Mouse (Mus musculus): Measurements from ENCODE around the gene Mamdc4. TPM values are rescaled to one million over a fixed set of nuclear protein-coding genes. Genes with fewer than 3 reads are reported as not detected.

The Mamdc4 gene
- polyA plus RNA-seq, 1 experiment from 2014 or later, result 3.1 TPM

Other genes starting within 250 kb of the Mamdc4 start
- gene Man1b1, start 242.5 kb downstream of the Mamdc4 start, polyA plus RNA-seq (2015; fragmentation: Nextera tagmentation; extraction: Ambion mirVana), result 47.8 and 57.4 TPM in 2 replicates
- gene Dpp7, start 218.5 kb downstream of the Mamdc4 start, polyA plus RNA-seq (2015; fragmentation: Nextera tagmentation; extraction: Ambion mirVana), result 15.9 and 18.9 TPM in 2 replicates
- 18.8 and 20.2 TPM in 2 replicates for gene Uap1l1, start 209.2 kb downstream of the Mamdc4 start, polyA plus RNA-seq (2015; fragmentation: Nextera tagmentation; extraction: Ambion mirVana)
- 39.0 and 39.3 TPM in 2 replicates for gene Sapcd2, start 202.5 kb downstream of the Mamdc4 start, polyA plus RNA-seq (2015; fragmentation: Nextera tagmentation; extraction: Ambion mirVana)
- gene Entpd2, start 179.0 kb downstream of the Mamdc4 start, polyA plus RNA-seq (2015; fragmentation: Nextera tagmentation; extraction: Ambion mirVana), result 3.6 and 4.8 TPM in 2 replicates
- gene Npdc1, start 175.5 kb downstream of the Mamdc4 start, polyA plus RNA-seq (2015; fragmentation: Nextera tagmentation; extraction: Ambion mirVana), result 31.6 and 36.5 TPM in 2 replicates
- gene Fut7, start 151.6 kb downstream of the Mamdc4 start, polyA plus RNA-seq (2015; fragmentation: Nextera tagmentation; extraction: Ambion mirVana), result 0.10 and 0.15 TPM in 2 replicates
- gene Abca2, start 146.1 kb downstream of the Mamdc4 start, polyA plus RNA-seq (2015; fragmentation: Nextera tagmentation; extraction: Ambion mirVana), result 4.9 and 5.4 TPM in 2 replicates
- 139 and 180 TPM in 2 replicates for gene Clic3, start 118.0 kb downstream of the Mamdc4 start, polyA plus RNA-seq (2015; fragmentation: Nextera tagmentation; extraction: Ambion mirVana)
- gene Paxx, start 113.8 kb downstream of the Mamdc4 start, polyA plus RNA-seq (2015; fragmentation: Nextera tagmentation; extraction: Ambion mirVana), result 37.9 and 44.8 TPM in 2 replicates
- 10.7 and 16.5 TPM in 2 replicates for gene Ptgds, start 104.8 kb downstream of the Mamdc4 start, polyA plus RNA-seq (2015; fragmentation: Nextera tagmentation; extraction: Ambion mirVana)
- not detected in 2 replicates for gene Lcn12, start 80.9 kb downstream of the Mamdc4 start, polyA plus RNA-seq (2015; fragmentation: Nextera tagmentation; extraction: Ambion mirVana)
- 80.8 and 81.1 TPM in 2 replicates for gene Fbxw5, start 74.1 kb downstream of the Mamdc4 start, polyA plus RNA-seq (2015; fragmentation: Nextera tagmentation; extraction: Ambion mirVana)
- gene C8g, start 73.1 kb downstream of the Mamdc4 start, polyA plus RNA-seq (2015; fragmentation: Nextera tagmentation; extraction: Ambion mirVana), result 6.5 and 7.3 TPM in 2 replicates
- gene Traf2, start 27.9 kb downstream of the Mamdc4 start, polyA plus RNA-seq (2015; fragmentation: Nextera tagmentation; extraction: Ambion mirVana), result 38.2 and 39.1 TPM in 2 replicates
- 319 and 355 TPM in 2 replicates for gene Edf1, start 17.0 kb downstream of the Mamdc4 start, polyA plus RNA-seq (2015; fragmentation: Nextera tagmentation; extraction: Ambion mirVana)
- 164 and 167 TPM in 2 replicates for gene Phpt1, start 379 bp upstream of the Mamdc4 start, polyA plus RNA-seq (2015; fragmentation: Nextera tagmentation; extraction: Ambion mirVana)
- 0.21 TPM in 1 of 2 replicates, not detected in the other for gene Ajm1, start 6.9 kb upstream of the Mamdc4 start, polyA plus RNA-seq (2015; fragmentation: Nextera tagmentation; extraction: Ambion mirVana)
- gene Rabl6, start 33.7 kb upstream of the Mamdc4 start, polyA plus RNA-seq (2015; fragmentation: Nextera tagmentation; extraction: Ambion mirVana), result 60.7 and 61.8 TPM in 2 replicates
- gene Ccdc183, start 42.8 kb upstream of the Mamdc4 start, polyA plus RNA-seq (2015; fragmentation: Nextera tagmentation; extraction: Ambion mirVana), result 0.14 and 0.15 TPM in 2 replicates
- 30.5 and 35.6 TPM in 2 replicates for gene Tmem141, start 47.2 kb upstream of the Mamdc4 start, polyA plus RNA-seq (2015; fragmentation: Nextera tagmentation; extraction: Ambion mirVana)
- 3.5 and 10.6 TPM in 2 replicates for gene Fcna, start 53.2 kb upstream of the Mamdc4 start, polyA plus RNA-seq (2015; fragmentation: Nextera tagmentation; extraction: Ambion mirVana)
- 0.33 TPM in 1 of 2 replicates, not detected in the other for gene Lcn8, start 78.3 kb upstream of the Mamdc4 start, polyA plus RNA-seq (2015; fragmentation: Nextera tagmentation; extraction: Ambion mirVana)
- gene Lcn5, start 83.1 kb upstream of the Mamdc4 start, polyA plus RNA-seq (2015; fragmentation: Nextera tagmentation; extraction: Ambion mirVana), result not detected in 2 replicates
- not detected in 2 replicates for gene Lcn6, start 101.9 kb upstream of the Mamdc4 start, polyA plus RNA-seq (2015; fragmentation: Nextera tagmentation; extraction: Ambion mirVana)
- not detected in 2 replicates for gene Lcn10, start 107.9 kb upstream of the Mamdc4 start, polyA plus RNA-seq (2015; fragmentation: Nextera tagmentation; extraction: Ambion mirVana)
- gene Obp2a, start 125.2 kb upstream of the Mamdc4 start, polyA plus RNA-seq (2015; fragmentation: Nextera tagmentation; extraction: Ambion mirVana), result not detected in 2 replicates
- 60.2 and 63.4 TPM in 2 replicates for gene Bmyc, start 131.9 kb upstream of the Mamdc4 start, polyA plus RNA-seq (2015; fragmentation: Nextera tagmentation; extraction: Ambion mirVana)
- not detected in 2 replicates for gene Obp2b, start 162.2 kb upstream of the Mamdc4 start, polyA plus RNA-seq (2015; fragmentation: Nextera tagmentation; extraction: Ambion mirVana)
- not detected in 2 replicates for gene Lcn3, start 190.7 kb upstream of the Mamdc4 start, polyA plus RNA-seq (2015; fragmentation: Nextera tagmentation; extraction: Ambion mirVana)
- not detected in 2 replicates for gene Lcn11, start 202.2 kb upstream of the Mamdc4 start, polyA plus RNA-seq (2015; fragmentation: Nextera tagmentation; extraction: Ambion mirVana)
- not detected in 2 replicates for gene Gm13539, start 207.4 kb upstream of the Mamdc4 start, polyA plus RNA-seq (2015; fragmentation: Nextera tagmentation; extraction: Ambion mirVana)
- not detected in 2 replicates for gene Glt6d1, start 241.0 kb upstream of the Mamdc4 start, polyA plus RNA-seq (2015; fragmentation: Nextera tagmentation; extraction: Ambion mirVana)
- not detected in 2 replicates for gene Lcn9, start 248.3 kb upstream of the Mamdc4 start, polyA plus RNA-seq (2015; fragmentation: Nextera tagmentation; extraction: Ambion mirVana)

Data from lung, embryonic 16.5 days (tissue).